Mouse (Mus musculus) mesoderm, embryonic 11.5 days (tissue): Measurements from ENCODE around the gene Gfral.
A peak's percentile ranks its signal among the peaks of the same experiment; 100 is the strongest.

Experiments
- DNase-seq: peaks from one replicate; pipeline ENCODE4 v3.0.0-alpha.2; 2012; ENCODE audit warnings: low read depth, low spot score

Gfral gene

GRCm38 (mm10) chr9:76213557-76213956 is at the start of gene Gfral:
Gene Gfral (minus strand): TSS chr9:76213657.
- DNase-seq: no peak

DNA sequence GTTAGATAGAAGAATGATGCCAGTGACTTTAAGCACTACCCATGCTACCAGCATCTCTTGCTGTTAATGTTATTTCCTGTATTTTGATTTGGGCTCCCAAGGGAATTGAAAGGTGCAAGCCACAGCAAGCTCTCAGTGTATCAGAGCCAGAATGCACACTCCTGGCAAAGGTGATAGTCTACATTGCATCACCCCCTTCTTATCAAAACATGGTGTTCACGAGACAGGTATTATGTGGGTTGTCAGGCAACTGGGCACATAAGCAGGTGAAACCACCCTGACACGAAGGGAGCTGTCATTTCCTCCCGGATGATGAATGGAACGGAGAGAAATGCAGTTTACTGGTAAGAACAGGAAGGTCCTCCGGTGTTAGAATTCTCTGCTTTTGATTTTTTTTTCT is 44.3 kb upstream of the Gfral start:
- no peak for DNase-seq

- DNase-seq: no peak
These were observed 39.1 kb upstream of the Gfral start for GRCm38 (mm10) chr9:76252544-76252943.

DNA sequence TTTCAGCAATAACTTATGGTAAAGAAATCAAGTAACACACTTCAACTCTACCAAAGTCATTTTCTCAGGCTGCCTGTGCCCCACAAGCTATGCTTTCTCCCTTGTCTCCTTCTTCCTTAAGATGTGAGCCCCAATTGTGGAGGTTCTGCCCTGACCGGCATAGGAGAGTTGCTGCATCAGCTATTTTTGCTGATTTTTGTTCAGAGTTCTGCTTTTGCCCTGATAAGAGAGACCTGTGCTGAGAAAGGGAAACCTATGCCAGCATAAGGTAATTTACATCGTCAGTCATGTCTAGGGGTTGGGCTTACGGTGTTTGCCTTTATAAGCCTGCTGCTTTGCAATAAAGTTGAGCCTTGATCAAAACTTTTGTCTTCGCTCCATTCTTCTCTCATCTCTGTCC is 38.7 kb upstream of the Gfral start:
- no peak for DNase-seq

DNA sequence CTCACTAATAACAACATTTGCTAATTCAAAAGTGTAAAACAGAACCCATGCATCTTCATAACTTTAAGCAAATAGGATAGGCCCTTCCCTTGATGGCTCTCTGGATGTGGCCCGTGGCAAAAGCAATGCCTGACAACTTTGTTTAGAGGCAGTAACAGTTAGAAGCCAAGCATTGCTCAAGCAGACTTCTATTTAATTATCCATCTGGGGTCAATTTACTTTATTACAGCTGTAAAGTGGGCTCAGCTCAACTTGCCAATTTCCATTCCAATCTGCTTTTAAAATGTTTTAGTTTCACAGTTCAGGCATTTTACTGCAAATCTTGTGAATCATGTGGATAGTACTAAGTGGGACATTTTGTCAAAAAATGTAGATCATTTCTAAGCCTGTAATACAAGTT is 28.9 kb upstream of the Gfral start:
- no peak for DNase-seq

GRCm38 (mm10) chr9:76237946-76238345 is 24.5 kb upstream of the Gfral start:
- no peak for DNase-seq

GRCm38 (mm10) chr9:76237243-76237642 is 23.8 kb upstream of the Gfral start:
- peak; percentile 31 for DNase-seq

DNA sequence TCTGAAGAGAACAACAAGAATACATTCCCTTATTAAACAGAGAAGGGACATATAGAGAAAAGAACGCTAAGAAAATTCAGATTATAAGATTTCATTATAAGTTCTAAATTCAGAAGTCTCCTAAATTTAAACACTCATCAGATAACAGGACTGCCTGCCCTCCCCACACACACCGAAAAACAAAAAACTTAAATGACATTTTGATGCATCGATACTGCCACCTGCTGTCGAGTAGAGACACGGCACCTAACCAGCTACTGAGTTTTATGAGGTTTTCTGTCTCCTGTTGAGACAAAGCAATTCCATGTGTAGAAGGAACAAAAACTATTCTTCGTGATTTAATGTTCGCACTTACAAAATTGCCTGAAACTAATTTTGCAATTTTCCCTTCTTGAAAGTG is 23.2 kb upstream of the Gfral start:
- peak; percentile 85 for DNase-seq

- DNase-seq: peak; percentile 55
These were observed 22.6 kb upstream of the Gfral start for GRCm38 (mm10) chr9:76235945-76236503.

GRCm38 (mm10) chr9:76234899-76235298 is 21.4 kb upstream of the Gfral start:
- DNase-seq: no peak

GRCm38 (mm10) chr9:76230400-76230799 is 16.9 kb upstream of the Gfral start:
- no peak for DNase-seq

GRCm38 (mm10) chr9:76217178-76217975 is 3.9 kb upstream of the Gfral start:
- no peak for DNase-seq

DNA sequence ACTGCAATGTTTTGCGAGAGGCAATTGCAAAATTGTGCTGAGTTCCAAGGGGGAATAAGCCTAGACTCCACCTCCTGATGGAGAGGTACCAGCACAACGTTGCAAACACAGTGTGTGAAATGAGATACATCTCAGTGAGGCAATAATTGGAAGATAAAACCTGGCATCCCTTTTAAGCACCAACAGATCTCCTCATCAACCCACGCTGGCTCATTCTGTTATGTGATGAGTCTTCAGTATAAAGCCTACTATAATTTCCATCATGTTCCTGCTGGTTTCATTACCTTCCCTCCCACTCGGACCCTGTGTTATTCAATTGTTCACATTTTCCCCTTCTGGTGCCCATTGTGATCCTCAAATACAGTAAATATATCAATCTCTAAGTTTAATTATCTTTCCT is 1.2 kb upstream of the Gfral start:
- no peak for DNase-seq

- DNase-seq: no peak
These were observed 16.5 kb downstream of the Gfral start for GRCm38 (mm10) chr9:76196917-76197316.

GRCm38 (mm10) chr9:76179221-76179620 is 34.2 kb downstream of the Gfral start:
- DNase-seq: no peak

DNA sequence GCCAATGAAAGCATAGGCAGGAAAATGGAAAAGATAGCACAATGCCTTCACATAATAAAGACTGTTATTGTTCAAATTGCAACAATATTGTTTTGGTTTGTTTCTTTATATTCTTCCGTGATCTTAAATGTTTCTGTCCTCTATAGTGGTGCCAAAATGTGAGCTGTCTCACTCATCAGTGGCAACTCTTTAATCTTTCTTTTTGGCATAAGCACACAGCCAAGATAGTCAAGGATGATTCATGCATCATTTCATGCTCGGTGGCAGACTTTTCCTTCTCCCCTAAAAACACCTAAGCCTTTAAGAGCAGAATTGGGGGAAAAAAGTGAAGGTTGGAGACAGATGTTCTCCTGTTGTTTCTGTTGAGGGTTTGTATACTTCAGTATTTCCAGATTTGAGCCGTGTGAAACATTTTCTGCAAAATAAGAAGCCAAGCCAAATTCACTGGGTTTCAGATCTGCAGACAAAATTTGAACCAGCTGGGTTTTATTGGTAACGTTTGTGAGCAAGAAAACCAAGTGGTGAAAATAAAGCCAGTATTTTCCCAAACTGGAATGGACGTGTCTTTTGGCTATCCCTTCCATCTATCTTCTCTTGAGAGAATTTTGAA is 40.7 kb downstream of the Gfral start:
- no peak for DNase-seq

- DNase-seq: peak; percentile 5
These were observed 45.1 kb downstream of the Gfral start for GRCm38 (mm10) chr9:76168355-76168754.

DNA sequence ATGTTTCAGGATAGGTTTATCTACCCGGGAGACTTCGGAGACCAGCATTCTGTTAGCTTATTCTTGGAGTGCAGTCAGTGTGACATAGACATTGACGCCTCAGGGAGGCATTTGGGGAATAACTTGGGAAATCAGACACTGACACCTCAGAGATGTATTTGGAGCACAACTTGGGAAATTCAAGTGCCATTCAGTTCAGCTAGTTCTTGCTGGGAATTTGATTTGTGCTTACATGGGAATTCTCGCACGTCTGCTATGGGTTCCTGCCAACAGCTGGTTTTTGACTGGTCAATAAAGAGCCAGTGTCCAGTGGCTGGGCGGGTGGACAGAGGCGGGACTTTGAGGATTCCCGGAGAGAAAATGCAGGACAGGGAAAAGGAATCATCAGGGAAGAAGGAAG is 51.0 kb downstream of the Gfral start:
- no peak for DNase-seq

- no peak for DNase-seq
These were observed 67.9 kb downstream of the Gfral start for GRCm38 (mm10) chr9:76145593-76145992.

DNA sequence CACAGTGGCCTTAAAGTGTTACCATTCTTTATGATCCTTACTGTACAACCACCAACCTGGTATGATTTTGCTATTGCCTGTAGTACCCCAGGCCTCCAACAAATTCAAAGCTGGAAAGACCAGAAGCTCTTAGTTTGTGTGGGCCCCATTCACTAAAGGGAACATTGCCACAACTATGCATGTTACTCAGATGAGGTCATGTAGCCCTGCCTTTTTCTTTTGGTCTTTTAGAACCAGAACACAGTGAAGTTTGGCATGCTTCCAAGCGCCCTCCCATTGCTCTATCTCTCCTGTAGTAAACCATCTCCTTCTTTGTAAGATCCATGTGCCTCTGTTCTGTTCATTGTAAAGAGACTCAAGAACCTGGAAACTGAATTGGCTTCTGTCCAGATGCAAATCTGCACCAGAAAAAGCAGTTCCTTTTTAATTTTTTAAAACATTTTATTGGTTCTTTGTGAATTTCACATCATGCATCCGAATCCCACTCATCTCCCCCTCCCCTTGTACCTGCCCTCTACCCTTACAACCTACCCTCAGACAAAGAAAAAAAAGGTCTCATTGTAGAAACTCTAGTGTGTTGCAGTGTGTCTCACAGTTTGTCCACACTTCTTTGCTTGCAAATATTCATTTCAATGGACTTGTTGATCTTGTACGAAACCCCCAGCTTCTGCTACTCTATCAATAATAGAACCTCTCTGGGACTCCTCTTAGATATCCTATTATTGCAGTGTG is 74.9 kb downstream of the Gfral start:
- no peak for DNase-seq

GRCm38 (mm10) chr9:76134042-76134441 is 79.4 kb downstream of the Gfral start:
- no peak for DNase-seq

- DNase-seq: no peak
These were observed 84.1 kb downstream of the Gfral start for GRCm38 (mm10) chr9:76129353-76129752.
